Mouse (Mus musculus) myocyte (in vitro differentiated cells): ENCODE results near the gene Sppl2b. TPM values are rescaled to one million over a fixed set of nuclear protein-coding genes. Genes with fewer than 3 reads are reported as not detected.
A peak's percentile ranks its signal among the peaks of the same experiment; 100 is the strongest.

Experiments used
- H3K27me3 ChIP-seq: one replicate; pipeline ENCODE4 v1.6.1; 2011; ENCODE audit not compliant: control insufficient read depth, insufficient read depth, insufficient read length
- H3K36me3 ChIP-seq: one replicate; pipeline ENCODE4 v1.6.1; 2011; ENCODE audit not compliant: control insufficient read depth, insufficient read depth
- H3K4me2 ChIP-seq: one replicate; pipeline ENCODE4 v1.6.1; 2011; ENCODE audit warnings: low read depth, control low read depth
- H3K4me3 ChIP-seq: one replicate; pipeline ENCODE4 v1.5.1; 2011; ENCODE audit warnings: mild to moderate bottlenecking, control low read depth, moderate library complexity
- H3K79me2 ChIP-seq: one replicate; pipeline ENCODE4 v1.6.1; 2011; ENCODE audit not compliant: control insufficient read depth, insufficient read depth
- H3ac ChIP-seq: one replicate; pipeline ENCODE4 v1.6.1; 2011; ENCODE audit not compliant: control insufficient read depth, insufficient read length
- CEBPB ChIP-seq: IDR thresholded peaks from 2 replicates; pipeline ENCODE4 v1.6.1; 2011; ENCODE audit warnings: mild to moderate bottlenecking, moderate library complexity; ENCODE audit not compliant: poor library complexity, insufficient read depth, severe bottlenecking
- E2F4 ChIP-seq: IDR thresholded peaks from one replicate; pipeline ENCODE4 v1.6.1; 2011; ENCODE audit warnings: mild to moderate bottlenecking, control low read depth, moderate library complexity; ENCODE audit not compliant: insufficient read depth
- MAX ChIP-seq: IDR thresholded peaks from one replicate; pipeline ENCODE4 v1.6.1; 2011; ENCODE audit warnings: low read depth, mild to moderate bottlenecking, control low read depth
- MYOD1 ChIP-seq, 3 experiments: IDR thresholded peaks; one replicate each; pipeline ENCODE4 v1.6.1; 2011; ENCODE audit warnings: control low read depth in 2 of 3, low read depth in 2 of 3, mild to moderate bottlenecking in 2 of 3, moderate library complexity in 1 of 3; ENCODE audit not compliant: insufficient read length in 2 of 3, control insufficient read depth in 1 of 3
- MYOG ChIP-seq, 3 experiments: IDR thresholded peaks; one replicate each; pipeline ENCODE4 v1.6.1; 2011; ENCODE audit warnings: control low read depth in 2 of 3, low read depth in 2 of 3, mild to moderate bottlenecking in 2 of 3; ENCODE audit not compliant: insufficient read length in 2 of 3, control insufficient read depth in 1 of 3, insufficient read depth in 1 of 3
- POLR2A ChIP-seq: IDR thresholded peaks from one replicate; pipeline ENCODE4 v1.6.1; 2011; ENCODE audit warnings: low read depth, mild to moderate bottlenecking, control low read depth, moderate library complexity; ENCODE audit not compliant: insufficient read length
- POLR2AphosphoS2 ChIP-seq: IDR thresholded peaks from one replicate; pipeline ENCODE4 v1.6.1; 2011; ENCODE audit warnings: low read depth, control low read depth; ENCODE audit not compliant: insufficient read length
- REST ChIP-seq: IDR thresholded peaks from one replicate; pipeline ENCODE4 v1.6.1; 2011; ENCODE audit warnings: mild to moderate bottlenecking, control low read depth, moderate library complexity; ENCODE audit not compliant: insufficient read depth, insufficient read length
- SRF ChIP-seq: IDR thresholded peaks from one replicate; pipeline ENCODE4 v1.6.1; 2011; ENCODE audit warnings: low read depth; ENCODE audit not compliant: control insufficient read depth, insufficient read length
- TCF12 ChIP-seq: IDR thresholded peaks from one replicate; pipeline ENCODE4 v1.6.1; 2011; ENCODE audit warnings: mild to moderate bottlenecking, control low read depth; ENCODE audit not compliant: poor library complexity, insufficient read depth, severe bottlenecking
- TCF3 ChIP-seq: IDR thresholded peaks from one replicate; pipeline ENCODE4 v1.6.1; 2011; ENCODE audit warnings: low read depth, control low read depth; ENCODE audit not compliant: insufficient read length
- USF1 ChIP-seq: IDR thresholded peaks from one replicate; pipeline ENCODE4 v1.6.1; 2011; ENCODE audit warnings: low read depth, mild to moderate bottlenecking, control low read depth, moderate library complexity
- polyA plus RNA-seq: library from polyadenylated mRNA; unstranded; fragments of >200 nt; fragmentation: generic; extraction: Trizol; gene quantifications from one replicate; pipeline ENCODE4 v1.2.1, GENCODE M21; 2012; ENCODE audit warnings: missing spikeins

Gene Sppl2b
- polyA plus RNA-seq, 1 experiment = 31.0 TPM

GRCm38 (mm10) chr10:80896581-80897485, 41.8 kb downstream of the Sppl2b start:
- Histone ChIP-seq H3K36me3 (no peaks in the 10 kb centered on the region), H3ac (no peak overlapping the region), H3K79me2 (peaks cover 13% of the 10 kb centered on the region), H3K4me3 (no peak overlapping the region), H3K4me2 (no peak overlapping the region), H3K27me3 (no peaks in the 10 kb centered on the region)
- TF ChIP-seq POLR2AphosphoS2 (peak; percentile 89), TCF3 (no peak)

DNA sequence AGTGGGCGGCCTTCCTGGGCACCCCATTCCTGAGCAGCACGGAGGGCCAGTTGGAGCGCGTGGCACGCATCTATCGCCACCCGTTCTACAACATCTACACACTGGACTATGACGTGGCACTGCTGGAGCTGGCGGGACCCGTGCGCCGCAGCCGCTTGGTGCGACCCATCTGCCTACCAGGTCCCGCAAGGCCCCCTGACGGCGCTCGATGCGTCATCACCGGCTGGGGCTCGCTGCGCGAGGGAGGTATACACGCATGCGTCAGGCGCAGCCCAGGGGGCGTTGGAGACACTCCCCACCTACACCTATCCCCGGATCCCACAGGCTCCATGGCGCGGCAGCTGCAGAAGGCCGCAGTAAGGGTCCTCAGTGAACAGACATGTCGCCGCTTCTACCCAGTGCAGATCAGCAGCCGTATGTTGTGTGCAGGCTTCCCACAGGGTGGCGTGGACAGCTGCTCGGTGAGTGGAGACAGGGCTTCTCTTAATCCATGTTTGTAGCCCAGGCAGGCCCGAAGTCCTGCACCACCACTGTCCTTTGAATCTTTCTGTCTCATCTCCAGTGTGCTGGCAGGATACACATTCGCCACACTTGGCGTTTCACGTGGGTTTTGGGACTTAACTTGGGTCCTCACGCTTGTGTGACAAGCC, 42.9 kb downstream of the Sppl2b start:
- TF ChIP-seq TCF3 = no peak
- no peak for TF ChIP-seq E2F4
- peak; percentile 79 for TF ChIP-seq POLR2AphosphoS2
- peak in 1 of 3 experiments; percentile 0 for TF ChIP-seq MYOD1 (IDR thresholded peaks at IDR 0.05; ENCODE audit: control insufficient read depth in 1 of 3, insufficient read length in 2 of 3, low read depth in 2 of 3)
- TF ChIP-seq POLR2A = peak; percentile 34
- H3K4me2 ChIP-seq = no peak overlapping the region
- no peak overlapping the region for H3K4me3 ChIP-seq
- peaks cover 13% of the 10 kb centered on the region for H3K79me2 ChIP-seq
- no peaks in the 10 kb centered on the region for H3K27me3 ChIP-seq
- no peaks in the 10 kb centered on the region for H3K36me3 ChIP-seq
- H3ac ChIP-seq = no peak overlapping the region

GRCm38 (mm10) chr10:80899074-80899473, 44.0 kb downstream of the Sppl2b start:
- Histone ChIP-seq H3K36me3 (no peaks in the 10 kb centered on the region), H3ac (no peak overlapping the region), H3K4me3 (peak overlapping the region; percentile 79), H3K79me2 (peaks cover 13% of the 10 kb centered on the region), H3K4me2 (peak overlapping the region; percentile 96), H3K27me3 (no peaks in the 10 kb centered on the region)
- no peak for TF ChIP-seq POLR2A
- no peak for TF ChIP-seq TCF12
- no peak for TF ChIP-seq MAX
- no peak for TF ChIP-seq E2F4
- no peak for TF ChIP-seq SRF
- TF ChIP-seq MYOG (IDR thresholded peaks at IDR 0.05; ENCODE audit: control insufficient read depth in 1 of 3, insufficient read depth in 1 of 3, insufficient read length in 2 of 3, low read depth in 2 of 3) = no peak
- TF ChIP-seq MYOD1 (IDR thresholded peaks at IDR 0.05; ENCODE audit: control insufficient read depth in 1 of 3, insufficient read length in 2 of 3, low read depth in 2 of 3) = no peak
- no peak for TF ChIP-seq USF1
- no peak for TF ChIP-seq CEBPB

- H3K4me2 ChIP-seq = peak overlapping the region; percentile 96
- H3K79me2 ChIP-seq = peaks cover 13% of the 10 kb centered on the region
- no peaks in the 10 kb centered on the region for H3K27me3 ChIP-seq
- H3ac ChIP-seq = peak overlapping the region; percentile 20
- no peak for TF ChIP-seq TCF12
- peak; percentile 54 for TF ChIP-seq POLR2AphosphoS2
- TF ChIP-seq TCF3 = no peak
- H3K4me3 ChIP-seq = peak overlapping the region; percentile 79
- no peaks in the 10 kb centered on the region for H3K36me3 ChIP-seq
Measured at GRCm38 (mm10) chr10:80899591-80900317, 44.7 kb downstream of the Sppl2b start.

DNA sequence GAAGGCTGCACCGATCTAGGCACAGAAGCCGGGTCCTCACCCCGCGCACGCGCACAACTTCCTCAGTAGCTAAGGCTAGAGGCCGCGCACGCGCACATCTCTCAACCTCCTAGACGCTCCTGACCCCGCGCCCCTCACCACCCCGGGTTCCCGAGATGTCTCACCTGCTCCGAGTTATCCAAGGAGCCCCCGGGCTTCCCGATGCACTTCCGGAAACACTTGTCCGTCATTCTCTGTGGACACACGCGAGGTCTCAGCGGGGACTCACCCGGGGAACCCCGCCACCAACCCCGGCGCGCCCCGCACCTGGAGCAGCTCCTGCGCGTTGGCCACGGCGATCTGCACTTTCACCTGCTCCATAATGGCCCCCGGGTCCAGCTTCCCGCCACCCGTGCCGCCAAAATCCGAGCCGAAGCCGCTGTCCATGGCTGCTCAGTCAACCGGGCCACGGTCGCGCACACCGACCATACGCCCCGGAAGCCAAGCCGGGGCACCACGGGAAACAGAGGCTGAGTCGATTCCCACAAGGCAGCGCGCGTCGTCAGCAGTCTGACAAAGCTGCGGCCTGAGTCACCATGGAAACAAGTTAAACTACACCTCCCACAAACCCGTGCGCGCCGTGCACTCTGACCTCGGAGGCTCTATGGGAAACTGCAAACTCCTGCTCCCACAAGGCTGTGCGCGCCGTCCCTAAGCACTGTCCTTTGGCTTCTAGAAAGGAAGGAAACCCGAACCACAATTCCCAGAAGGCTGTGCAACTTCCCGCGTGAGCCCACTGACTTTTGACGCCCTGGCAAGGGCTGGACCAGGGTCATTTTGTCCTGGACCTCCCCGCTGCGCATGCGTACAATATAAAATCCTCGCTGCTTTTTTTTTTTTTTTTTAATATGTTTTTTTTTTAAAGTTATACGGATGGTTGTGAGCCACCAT, 45.5 kb downstream of the Sppl2b start, which contains the start of gene Timm13:
TSS of gene Timm13 (minus strand) at position 652 of the 930 bp plus-strand sequence.
- Histone ChIP-seq H3K36me3 (no peaks in the 10 kb centered on the region), H3K4me2 (peak within 1 kb of the TSS; percentile 96), H3ac (peak within 1 kb of the TSS; percentile 20), H3K27me3 (no peaks in the 10 kb centered on the region), H3K79me2 (peaks cover 13% of the 10 kb centered on the region), H3K4me3 (peak within 1 kb of the TSS; percentile 79)
- TF ChIP-seq MAX (peak; percentile 31), CEBPB (no peak), TCF12 (no peak), MYOD1 (IDR thresholded peaks at IDR 0.05; ENCODE audit: control insufficient read depth in 1 of 3, insufficient read length in 2 of 3, low read depth in 2 of 3) (peak in 1 of 3 experiments; percentile 0), USF1 (no peak), MYOG (IDR thresholded peaks at IDR 0.05; ENCODE audit: control insufficient read depth in 1 of 3, insufficient read depth in 1 of 3, insufficient read length in 2 of 3, low read depth in 2 of 3) (peak in 1 of 3 experiments; percentile 18), REST (peak; percentile 6), POLR2AphosphoS2 (peak; percentile 93), POLR2A (peak; percentile 92), SRF (peak; percentile 76), TCF3 (no peak)
